Mouse (Mus musculus) heart, postnatal 0 days (tissue): ENCODE results near the gene Apobr.

ENCODE experiments used
- CTCF ChIP-seq: IDR thresholded peaks from 2 replicates; pipeline ENCODE4 v1.5.1; 2016; ENCODE audit warnings: antibody characterized with exemption, control low read depth, low read depth
- EP300 ChIP-seq: IDR thresholded peaks from 2 replicates; pipeline ENCODE4 v1.6.1; 2016; ENCODE audit warnings: antibody characterized with exemption, low read depth

- no peak for TF ChIP-seq CTCF
- no peak for TF ChIP-seq EP300
Measured at GRCm38 (mm10) chr7:126601896-126602295, 17.2 kb downstream of the Apobr start.
